Mouse (Mus musculus) thymus, adult 2 months (tissue): Measurements from ENCODE around the gene Srsf12. TPM values are rescaled to one million over a fixed set of nuclear protein-coding genes. Genes with fewer than 3 reads are reported as not detected.
A peak's percentile ranks its signal among the peaks of the same experiment; 100 is the strongest.

ENCODE experiments used
- DNase-seq: peaks from one replicate; pipeline ENCODE4 v3.0.0; 2021
- H3K27ac ChIP-seq: fragments of 200-500 bp; 2 replicates; pipeline ENCODE4 v1.5.1; 2012; ENCODE audit warnings: low read length, control low read depth; ENCODE audit not compliant: control insufficient read depth, insufficient read depth
- H3K27me3 ChIP-seq: fragments of 200-500 bp; 2 replicates; pipeline ENCODE4 v1.6.1; 2012; ENCODE audit warnings: mild to moderate bottlenecking, low read length, moderate library complexity, mixed read lengths; ENCODE audit not compliant: control insufficient read depth, insufficient read depth
- H3K36me3 ChIP-seq: fragments of 200-500 bp; 2 replicates; pipeline ENCODE4 v1.6.1; 2012; ENCODE audit warnings: mild to moderate bottlenecking, low read length, moderate library complexity; ENCODE audit not compliant: control insufficient read depth, insufficient read depth
- H3K4me1 ChIP-seq: fragments of 200-500 bp; replicated peaks from 2 replicates; pipeline ENCODE4 v1.6.1; 2012; ENCODE audit warnings: low read length; ENCODE audit not compliant: control insufficient read depth, insufficient read depth
- H3K4me3 ChIP-seq: fragments of 200-500 bp; 2 replicates; pipeline ENCODE4 v1.5.1; 2012; ENCODE audit warnings: mild to moderate bottlenecking, low read length, control low read depth, moderate library complexity; ENCODE audit not compliant: control insufficient read depth, insufficient read depth
- CTCF ChIP-seq: fragments of 200-500 bp; IDR thresholded peaks from 2 replicates; pipeline ENCODE4 v1.5.1; 2012; ENCODE audit warnings: mild to moderate bottlenecking, control low read depth, low read length, moderate library complexity, borderline replicate concordance; ENCODE audit not compliant: control insufficient read depth, poor library complexity, insufficient read depth; ENCODE audit errors: extremely low read depth
- POLR2A ChIP-seq: fragments of 200-500 bp; IDR thresholded peaks from 2 replicates; pipeline ENCODE4 v1.6.1; 2012; ENCODE audit warnings: mild to moderate bottlenecking, low read length, control low read depth, moderate library complexity; ENCODE audit not compliant: control insufficient read depth, poor library complexity, insufficient read depth; ENCODE audit errors: extremely low read depth
- WGBS: fragments of 180-500 bp; shearing (Covaris S2); methylation state at CpG from one replicate; pipeline ENCODE4 v1.1.7; 2018; 5-methylcytosine and 5-hydroxymethylcytosine counted together
- polyA plus RNA-seq: library from polyadenylated mRNA; depleted of rRNA; stranded (reverse); fragments of >200 nt; gene quantifications from 2 replicates; pipeline ENCODE4 v1.2.3, GENCODE M21; 2012

Srsf12 gene
- polyA plus RNA-seq, 1 experiment = 1.8 TPM

DNA sequence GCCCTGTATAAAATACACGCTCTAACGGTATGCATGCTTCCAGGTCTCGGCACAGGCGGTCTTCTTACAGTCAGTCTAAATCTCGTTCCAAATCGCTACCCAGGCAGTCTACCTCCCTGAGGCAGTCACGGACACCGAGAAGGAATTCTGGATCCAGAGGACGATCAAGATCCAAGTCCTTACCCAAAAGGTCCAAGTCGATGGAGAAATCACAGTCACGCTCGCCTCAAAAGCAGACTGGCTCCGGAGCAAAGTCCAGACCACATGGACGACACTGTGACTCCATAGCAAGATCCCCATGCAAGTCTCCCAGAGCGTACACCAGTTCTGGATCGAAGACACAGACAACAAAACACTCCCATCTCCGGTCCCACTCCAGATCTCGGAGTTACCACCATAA, 22.1 kb downstream of the Srsf12 start:
- Histone ChIP-seq H3K4me3 (no peak overlapping the region), H3K27me3 (no peaks in the 10 kb centered on the region), H3K4me1 (peaks cover 4% of the 10 kb centered on the region), H3K36me3 (no peaks in the 10 kb centered on the region), H3K27ac (no peak overlapping the region)
- no peak for DNase-seq
- WGBS = 97% methylated on average over 18 of the region's 18 CpGs
- TF ChIP-seq CTCF (no peak), POLR2A (no peak)

DNA sequence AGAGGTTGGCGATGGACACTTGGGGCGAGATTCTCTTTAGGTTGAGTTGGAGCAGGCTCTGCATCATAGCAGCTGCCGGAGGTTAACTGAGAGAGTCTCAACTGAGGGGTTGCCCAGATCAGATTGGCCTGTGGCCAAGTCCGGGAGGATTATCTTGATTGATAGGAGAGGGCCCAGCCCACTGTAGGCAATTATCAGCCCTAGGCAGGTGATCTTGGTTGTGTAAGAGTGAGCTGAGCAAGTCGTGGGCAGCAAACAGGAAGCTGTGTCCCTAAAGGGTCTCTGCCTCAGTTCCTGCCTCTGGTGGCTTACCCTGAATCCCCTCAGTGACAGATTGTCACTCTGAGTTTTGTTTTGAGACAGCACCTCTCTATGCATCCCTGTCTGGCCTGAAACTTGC, 33.7 kb downstream of the Srsf12 start:
- WGBS = 58% methylated on average over 5 of the region's 5 CpGs
- H3K36me3 ChIP-seq = peaks cover 40% of the 10 kb centered on the region
- H3K4me1 ChIP-seq = peaks cover 6% of the 10 kb centered on the region; the same call in 1 of the 2 replicates
- no peak for TF ChIP-seq CTCF
- no peak for TF ChIP-seq POLR2A
- DNase-seq = no peak
- peak overlapping the region; percentile 41; the same call in 1 of the 2 replicates for H3K27ac ChIP-seq
- no peak overlapping the region for H3K4me3 ChIP-seq
- no peaks in the 10 kb centered on the region for H3K27me3 ChIP-seq

DNA sequence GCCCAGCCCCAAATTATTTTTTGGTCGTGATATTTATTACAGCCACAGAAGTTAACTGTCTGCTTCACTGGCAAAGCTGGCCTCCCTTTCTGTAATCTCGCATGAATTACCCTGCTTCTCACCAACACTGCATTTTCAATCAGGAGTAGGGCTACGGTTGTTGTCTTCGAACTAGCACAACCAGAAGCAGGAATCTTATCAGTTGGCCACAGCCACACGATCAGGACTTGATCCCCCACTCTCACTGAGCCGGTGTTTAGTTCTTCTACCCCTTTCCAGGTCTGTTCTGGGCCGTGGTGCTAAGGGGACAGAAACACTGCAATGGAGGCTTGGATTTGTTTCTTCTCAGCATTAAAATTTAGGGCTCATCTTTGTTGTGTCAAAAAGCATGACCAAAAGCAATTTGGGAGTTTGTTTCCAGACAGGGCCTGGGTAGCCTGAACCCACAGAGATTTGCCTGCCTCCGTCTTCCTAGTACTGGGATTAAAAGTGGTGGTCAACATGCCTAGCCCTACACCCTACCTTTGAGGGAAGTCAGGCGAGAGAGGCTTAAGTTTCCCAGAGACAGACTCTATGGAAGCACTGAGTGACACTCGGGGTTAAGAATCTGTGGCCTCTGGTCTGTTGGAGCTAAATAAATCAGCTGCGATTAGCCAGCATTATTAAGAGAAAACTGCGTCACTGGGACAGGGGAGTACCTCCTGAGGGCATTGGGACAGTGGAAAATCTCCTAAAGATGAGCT, 34.4 kb downstream of the Srsf12 start:
- H3K36me3 ChIP-seq = peaks cover 40% of the 10 kb centered on the region
- no peak overlapping the region for H3K4me3 ChIP-seq
- H3K4me1 ChIP-seq = peaks cover 6% of the 10 kb centered on the region; the same call in 1 of the 2 replicates
- no peak overlapping the region for H3K27ac ChIP-seq
- WGBS = 91% methylated on average over 12 of the region's 12 CpGs
- TF ChIP-seq POLR2A = no peak
- TF ChIP-seq CTCF = no peak
- no peaks in the 10 kb centered on the region for H3K27me3 ChIP-seq
- no peak for DNase-seq

DNA sequence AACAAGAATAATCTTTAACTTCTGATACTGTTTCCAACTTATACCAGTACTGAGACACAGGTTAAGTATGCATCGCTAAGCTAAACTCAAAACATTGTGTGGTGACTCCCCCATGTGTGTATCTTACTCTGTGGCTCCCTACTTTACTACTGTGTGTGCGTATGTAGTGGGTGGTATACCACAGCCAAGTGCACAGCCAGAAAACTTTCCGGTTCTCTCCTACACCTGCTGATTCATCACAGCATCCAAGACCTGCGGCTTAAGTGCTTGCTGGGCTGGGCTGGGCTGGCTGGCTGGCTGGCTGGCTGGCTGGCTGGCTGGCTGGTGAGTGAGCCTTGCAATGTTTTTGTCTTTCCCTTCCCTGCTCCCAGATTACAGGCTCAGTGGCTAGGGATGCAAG, 35.1 kb downstream of the Srsf12 start:
- peaks cover 40% of the 10 kb centered on the region for H3K36me3 ChIP-seq
- H3K27ac ChIP-seq = no peak overlapping the region
- H3K4me3 ChIP-seq = no peak overlapping the region
- DNase-seq = no peak
- TF ChIP-seq POLR2A (no peak), CTCF (no peak)
- peaks cover 6% of the 10 kb centered on the region; the same call in 1 of the 2 replicates for H3K4me1 ChIP-seq
- 38% methylated on average over 4 of the region's 4 CpGs for WGBS
- no peaks in the 10 kb centered on the region for H3K27me3 ChIP-seq

DNA sequence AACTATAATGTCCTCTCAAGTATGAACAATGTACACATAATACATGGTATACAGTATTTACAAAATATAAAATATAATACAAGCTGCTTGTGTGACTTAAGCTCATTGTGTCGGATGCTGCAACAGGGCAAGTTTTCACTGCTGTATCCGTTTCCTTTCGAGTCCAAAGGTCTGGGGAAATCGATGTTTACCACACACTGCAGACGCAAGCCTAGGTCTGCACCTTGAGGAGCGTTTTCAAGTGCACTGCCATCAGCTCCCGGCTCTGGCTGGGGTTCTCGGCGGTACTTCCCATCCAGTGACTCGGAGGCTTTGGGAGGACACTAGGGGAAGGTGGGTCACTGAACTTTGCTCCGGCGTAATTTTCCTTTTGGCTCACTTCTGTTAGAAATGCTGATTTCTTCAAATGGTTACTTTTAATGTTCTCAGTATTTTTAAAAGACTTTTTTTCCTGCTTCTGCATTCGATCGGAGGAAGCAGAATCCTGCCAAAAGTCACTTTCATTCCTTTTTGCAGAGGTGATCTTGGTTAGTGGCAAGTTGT, 37.1 kb downstream of the Srsf12 start:
- no peak for DNase-seq
- Histone ChIP-seq H3K36me3 (peaks cover 40% of the 10 kb centered on the region), H3K4me3 (no peak overlapping the region), H3K27me3 (no peaks in the 10 kb centered on the region), H3K4me1 (peaks cover 9% of the 10 kb centered on the region; the same call in 1 of the 2 replicates), H3K27ac (0 out of 2 replicates have a peak overlapping the region, but pooled peaks have one; percentile 8)
- WGBS = 93% methylated on average over 14 of the region's 14 CpGs
- TF ChIP-seq CTCF (no peak), POLR2A (no peak)

DNA sequence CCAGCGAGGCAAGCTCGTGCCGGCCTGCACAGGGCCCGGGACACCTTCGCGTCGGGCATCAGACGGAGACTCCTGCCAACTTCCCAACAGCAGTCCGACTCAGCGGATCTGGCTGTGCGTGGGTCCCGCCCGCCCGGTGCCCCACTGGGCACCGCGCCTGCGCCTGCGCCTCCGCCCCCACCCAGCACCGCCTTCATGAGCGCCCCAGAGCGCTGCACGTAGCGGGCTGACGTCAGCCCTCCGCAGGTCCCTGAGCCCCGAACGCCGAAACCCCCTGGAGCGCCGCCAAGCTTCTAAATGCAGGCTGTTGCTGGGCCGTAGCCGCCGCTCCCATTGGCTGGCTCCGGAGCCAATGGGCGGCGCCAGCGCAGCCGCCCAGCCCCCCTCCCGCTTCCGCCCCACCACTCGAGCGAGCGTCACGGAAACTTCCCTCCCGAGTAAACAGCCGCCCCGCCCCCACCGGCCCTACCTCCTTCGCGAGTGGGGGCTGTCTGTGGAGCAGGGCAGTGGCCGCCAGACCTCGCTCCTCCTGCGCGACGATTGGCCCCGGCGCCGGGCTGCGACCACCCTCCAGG, 38.8 kb downstream of the Srsf12 start:
- peak; percentile 95 for DNase-seq
- TF ChIP-seq CTCF (peak; percentile 64; the same call in 1 of the 2 replicates), POLR2A (peak; percentile 87)
- H3K36me3 ChIP-seq = peaks cover 36% of the 10 kb centered on the region
- H3K4me3 ChIP-seq = peak overlapping the region; percentile 72
- H3K27me3 ChIP-seq = no peaks in the 10 kb centered on the region
- H3K4me1 ChIP-seq = peaks cover 9% of the 10 kb centered on the region; the same call in 1 of the 2 replicates
- under 1% methylated on average over 60 of the region's 60 CpGs for WGBS
- H3K27ac ChIP-seq = peak overlapping the region; percentile 89
